Mouse (Mus musculus) ZHBTc4 (cell line): ENCODE results near the gene Prl2c2.
"Not testable (repeated sequence)": the region's sequence is repeated elsewhere in the genome, so short reads cannot be mapped to it uniquely, and the experiment has no call there.

Experiments used
- DNase-seq: peaks from one replicate; pipeline ENCODE4 v3.0.0-alpha.2; 2011; ENCODE audit warnings: low read depth, low spot score

Gene Prl2c2

DNA sequence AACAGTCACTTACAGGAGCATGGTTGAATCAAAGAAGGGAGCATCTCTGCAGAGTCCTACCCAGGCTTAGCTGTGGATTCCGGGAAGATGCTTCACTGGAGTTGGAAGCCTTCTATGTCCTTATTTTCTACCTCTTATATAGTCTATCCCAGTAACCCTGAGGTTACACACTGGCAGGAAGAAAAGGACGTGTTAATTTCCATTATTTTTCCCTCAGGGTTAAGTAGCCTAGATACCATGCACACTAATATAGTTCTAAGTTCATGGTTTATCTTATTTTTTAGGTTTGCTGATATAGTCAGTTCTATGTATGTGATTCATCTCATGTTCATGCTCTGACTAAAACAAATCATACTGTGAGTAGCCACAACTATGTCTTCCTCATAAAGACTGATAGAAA lies at the start of gene Prl2c2:
Gene Prl2c2 (minus strand): TSS at position 101 of the 400 bp plus-strand sequence.
- DNase-seq: not testable (repeated sequence)

DNA sequence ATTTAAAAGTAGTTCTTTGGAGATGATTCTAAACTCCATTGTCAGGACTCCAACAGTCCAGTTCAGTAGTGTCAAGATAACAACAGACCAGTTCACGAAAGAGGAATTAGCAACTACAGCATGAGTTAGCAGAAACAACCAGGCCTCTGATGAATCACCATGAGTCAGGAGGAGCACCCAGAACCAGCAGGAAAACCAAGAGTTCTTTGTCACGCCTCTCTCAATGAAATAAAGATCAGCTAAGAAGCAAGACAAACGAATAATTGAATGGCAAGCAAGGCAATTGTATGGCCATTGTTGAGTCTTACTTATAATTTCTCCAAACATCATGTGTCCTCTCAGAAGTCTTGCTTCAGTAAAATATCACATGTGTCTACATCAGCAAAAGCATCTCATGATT lies 20.7 kb upstream of the Prl2c2 start:
- not testable (repeated sequence) for DNase-seq

DNA sequence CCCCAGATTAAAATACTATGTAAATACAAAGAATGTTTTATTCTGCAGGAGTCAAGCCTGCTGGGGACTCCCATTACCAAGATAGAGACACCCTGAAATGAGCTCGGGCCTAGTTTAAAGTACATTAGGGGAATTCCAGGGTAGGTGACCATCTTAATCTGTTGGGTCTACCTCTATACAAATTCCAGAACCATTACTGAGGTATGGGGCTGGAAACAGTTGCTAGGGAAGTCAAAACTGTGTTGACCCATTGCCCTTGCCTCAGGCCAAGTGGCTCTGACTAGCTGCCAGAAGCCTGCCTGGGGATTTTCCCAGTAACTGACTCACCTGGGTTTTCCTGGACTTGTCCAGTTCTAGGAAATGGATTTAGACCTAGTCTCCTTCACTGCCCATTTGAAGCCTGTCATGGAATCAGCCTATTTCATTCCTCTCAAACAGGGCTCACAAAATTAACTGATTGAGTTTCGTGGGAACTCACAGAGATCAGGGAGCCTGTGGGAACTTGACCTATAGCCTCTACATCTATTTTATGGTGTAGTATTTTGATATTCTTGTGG lies 8.9 kb upstream of the Prl2c2 start:
- DNase-seq: not testable (repeated sequence)
